Mouse (Mus musculus): ENCODE results near the gene Dck. TPM values are rescaled to one million over a fixed set of nuclear protein-coding genes. Genes with fewer than 3 reads are reported as not detected.

Dck gene
- polyA plus RNA-seq, 1 experiment = 4.2 TPM

- H3K79me2 ChIP-seq (ENCODE audit: control insufficient read depth, insufficient read depth) = no peaks in the 10 kb centered on the region
- no peaks in the 10 kb centered on the region for H3K36me3 ChIP-seq (ENCODE audit: control insufficient read depth, insufficient read depth)
- H3ac ChIP-seq (ENCODE audit: control insufficient read depth, insufficient read length) = no peak overlapping the region
- H3K27me3 ChIP-seq (ENCODE audit: control insufficient read depth, insufficient read depth, insufficient read length) = peaks cover 6% of the 10 kb centered on the region
- no peak overlapping the region for H3K4me2 ChIP-seq (ENCODE audit: low read depth)
- no peak for TF ChIP-seq POLR2AphosphoS2 (IDR thresholded peaks at IDR 0.05; ENCODE audit: insufficient read length, low read depth)
- TF ChIP-seq TCF12 (IDR thresholded peaks at IDR 0.05; ENCODE audit: insufficient read depth, poor library complexity, severe bottlenecking) = no peak
- TF ChIP-seq E2F4 (IDR thresholded peaks at IDR 0.05; ENCODE audit: insufficient read depth) = no peak
- no peak for TF ChIP-seq USF1 (IDR thresholded peaks at IDR 0.05; ENCODE audit: low read depth)
- no peak for TF ChIP-seq REST (IDR thresholded peaks at IDR 0.05; ENCODE audit: insufficient read depth, insufficient read length)
- TF ChIP-seq MAX (IDR thresholded peaks at IDR 0.05; ENCODE audit: low read depth) = no peak
- TF ChIP-seq MYOG (IDR thresholded peaks at IDR 0.05; ENCODE audit: control insufficient read depth in 1 of 3, insufficient read depth in 1 of 3, insufficient read length in 2 of 3, low read depth in 2 of 3) = no peak
- no peak for TF ChIP-seq CEBPB (IDR thresholded peaks at IDR 0.05; ENCODE audit: insufficient read depth, poor library complexity, severe bottlenecking)
- TF ChIP-seq MYOD1 (IDR thresholded peaks at IDR 0.05; ENCODE audit: control insufficient read depth in 1 of 3, insufficient read length in 2 of 3, low read depth in 2 of 3) = no peak
- no peak for TF ChIP-seq TCF3 (IDR thresholded peaks at IDR 0.05; ENCODE audit: insufficient read length, low read depth)
- no peak for TF ChIP-seq SRF (IDR thresholded peaks at IDR 0.05; ENCODE audit: control insufficient read depth, insufficient read length, low read depth)
- no peak for TF ChIP-seq POLR2A (IDR thresholded peaks at IDR 0.05; ENCODE audit: insufficient read length, low read depth)
- H3K4me3 ChIP-seq = no peak overlapping the region
Measured at GRCm38 (mm10) chr5:88795910-88796584, 31.3 kb downstream of the Dck start.

- no peaks in the 10 kb centered on the region for H3K36me3 ChIP-seq (ENCODE audit: control insufficient read depth, insufficient read depth)
- H3ac ChIP-seq (ENCODE audit: control insufficient read depth, insufficient read length) = no peak overlapping the region
- H3K4me3 ChIP-seq = no peak overlapping the region
- H3K27me3 ChIP-seq (ENCODE audit: control insufficient read depth, insufficient read depth, insufficient read length) = peaks cover 6% of the 10 kb centered on the region
- TF ChIP-seq USF1 (IDR thresholded peaks at IDR 0.05; ENCODE audit: low read depth) (no peak), REST (IDR thresholded peaks at IDR 0.05; ENCODE audit: insufficient read depth, insufficient read length) (no peak), POLR2A (IDR thresholded peaks at IDR 0.05; ENCODE audit: insufficient read length, low read depth) (no peak), MAX (IDR thresholded peaks at IDR 0.05; ENCODE audit: low read depth) (no peak), SRF (IDR thresholded peaks at IDR 0.05; ENCODE audit: control insufficient read depth, insufficient read length, low read depth) (no peak), MYOD1 (IDR thresholded peaks at IDR 0.05; ENCODE audit: control insufficient read depth in 1 of 3, insufficient read length in 2 of 3, low read depth in 2 of 3) (no peak), POLR2AphosphoS2 (IDR thresholded peaks at IDR 0.05; ENCODE audit: insufficient read length, low read depth) (no peak), TCF3 (IDR thresholded peaks at IDR 0.05; ENCODE audit: insufficient read length, low read depth) (no peak), TCF12 (IDR thresholded peaks at IDR 0.05; ENCODE audit: insufficient read depth, poor library complexity, severe bottlenecking) (no peak), MYOG (IDR thresholded peaks at IDR 0.05; ENCODE audit: control insufficient read depth in 1 of 3, insufficient read depth in 1 of 3, insufficient read length in 2 of 3, low read depth in 2 of 3) (no peak), CEBPB (IDR thresholded peaks at IDR 0.05; ENCODE audit: insufficient read depth, poor library complexity, severe bottlenecking) (no peak), E2F4 (IDR thresholded peaks at IDR 0.05; ENCODE audit: insufficient read depth) (no peak)
- H3K4me2 ChIP-seq (ENCODE audit: low read depth) = no peak overlapping the region
- H3K79me2 ChIP-seq (ENCODE audit: control insufficient read depth, insufficient read depth) = no peaks in the 10 kb centered on the region
Measured at GRCm38 (mm10) chr5:88796588-88796987, 31.8 kb downstream of the Dck start.

DNA sequence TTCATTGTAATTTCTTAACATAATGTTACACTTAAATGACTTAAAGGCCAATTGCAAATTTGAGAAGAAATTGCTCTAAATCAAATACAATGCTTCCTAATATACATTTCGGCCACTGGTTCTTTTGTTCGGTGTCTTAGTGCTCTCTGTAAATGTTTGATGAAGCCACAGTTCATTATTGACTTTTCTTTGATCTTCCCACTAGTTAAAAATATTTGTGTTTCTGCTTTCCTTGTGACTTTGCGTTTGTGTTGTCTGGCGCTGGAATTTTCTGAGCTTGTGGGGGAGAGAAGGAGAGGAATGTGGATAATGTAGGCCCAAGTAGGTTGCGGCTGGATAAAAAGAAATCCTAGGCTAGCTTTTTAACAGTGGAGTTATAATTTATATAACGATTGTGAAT is 32.3 kb downstream of the Dck start:
- Histone ChIP-seq H3ac (ENCODE audit: control insufficient read depth, insufficient read length) (no peak overlapping the region), H3K27me3 (ENCODE audit: control insufficient read depth, insufficient read depth, insufficient read length) (peaks cover 6% of the 10 kb centered on the region), H3K36me3 (ENCODE audit: control insufficient read depth, insufficient read depth) (no peaks in the 10 kb centered on the region), H3K4me3 (no peak overlapping the region), H3K79me2 (ENCODE audit: control insufficient read depth, insufficient read depth) (no peaks in the 10 kb centered on the region), H3K4me2 (ENCODE audit: low read depth) (no peak overlapping the region)
- no peak for TF ChIP-seq E2F4 (IDR thresholded peaks at IDR 0.05; ENCODE audit: insufficient read depth)
- no peak for TF ChIP-seq MYOD1 (IDR thresholded peaks at IDR 0.05; ENCODE audit: control insufficient read depth in 1 of 3, insufficient read length in 2 of 3, low read depth in 2 of 3)
- TF ChIP-seq TCF3 (IDR thresholded peaks at IDR 0.05; ENCODE audit: insufficient read length, low read depth) = no peak
- no peak for TF ChIP-seq USF1 (IDR thresholded peaks at IDR 0.05; ENCODE audit: low read depth)
- TF ChIP-seq MAX (IDR thresholded peaks at IDR 0.05; ENCODE audit: low read depth) = no peak

DNA sequence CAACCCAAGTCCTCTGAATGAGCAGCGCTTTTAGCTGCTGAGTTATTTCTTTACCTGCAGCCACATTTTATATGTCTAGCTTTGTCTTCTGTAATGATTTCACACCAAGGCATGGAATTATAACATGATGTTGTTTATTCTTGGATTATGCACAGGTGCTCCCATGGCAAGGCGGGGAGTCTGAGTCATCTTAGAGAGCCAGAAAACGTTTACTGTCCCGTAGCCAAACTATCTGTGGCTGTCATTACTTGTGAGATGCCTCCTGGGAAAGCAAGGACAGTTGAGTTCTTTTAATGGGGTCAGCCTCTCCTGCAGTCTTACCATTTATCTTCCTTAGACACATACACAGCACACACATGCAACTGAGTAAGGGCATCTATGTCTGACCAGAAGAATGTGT is 40.8 kb downstream of the Dck start:
- Histone ChIP-seq H3K4me3 (no peak overlapping the region), H3ac (ENCODE audit: control insufficient read depth, insufficient read length) (no peak overlapping the region)
- TF ChIP-seq POLR2AphosphoS2 (IDR thresholded peaks at IDR 0.05; ENCODE audit: insufficient read length, low read depth) (no peak), E2F4 (IDR thresholded peaks at IDR 0.05; ENCODE audit: insufficient read depth) (no peak), MYOG (IDR thresholded peaks at IDR 0.05; ENCODE audit: control insufficient read depth in 1 of 3, insufficient read depth in 1 of 3, insufficient read length in 2 of 3, low read depth in 2 of 3) (no peak), REST (IDR thresholded peaks at IDR 0.05; ENCODE audit: insufficient read depth, insufficient read length) (no peak), SRF (IDR thresholded peaks at IDR 0.05; ENCODE audit: control insufficient read depth, insufficient read length, low read depth) (no peak), POLR2A (IDR thresholded peaks at IDR 0.05; ENCODE audit: insufficient read length, low read depth) (no peak), TCF12 (IDR thresholded peaks at IDR 0.05; ENCODE audit: insufficient read depth, poor library complexity, severe bottlenecking) (no peak), CEBPB (IDR thresholded peaks at IDR 0.05; ENCODE audit: insufficient read depth, poor library complexity, severe bottlenecking) (no peak), TCF3 (IDR thresholded peaks at IDR 0.05; ENCODE audit: insufficient read length, low read depth) (no peak), USF1 (IDR thresholded peaks at IDR 0.05; ENCODE audit: low read depth) (no peak), MYOD1 (IDR thresholded peaks at IDR 0.05; ENCODE audit: control insufficient read depth in 1 of 3, insufficient read length in 2 of 3, low read depth in 2 of 3) (no peak), MAX (IDR thresholded peaks at IDR 0.05; ENCODE audit: low read depth) (no peak)

More for the DNA sequence above, 40.8 kb downstream of the Dck start:
- Histone ChIP-seq H3K4me2 (ENCODE audit: low read depth) (no peak overlapping the region), H3K27me3 (ENCODE audit: control insufficient read depth, insufficient read depth, insufficient read length) (peaks cover 18% of the 10 kb centered on the region), H3K36me3 (ENCODE audit: control insufficient read depth, insufficient read depth) (no peaks in the 10 kb centered on the region), H3K79me2 (ENCODE audit: control insufficient read depth, insufficient read depth) (no peaks in the 10 kb centered on the region)
